Mouse (Mus musculus) embryonic facial prominence, embryonic 14.5 days (tissue): ENCODE data around the gene Gm4707. TPM values are rescaled to one million over a fixed set of nuclear protein-coding genes. Genes with fewer than 3 reads are reported as not detected.

Experiments used
- ATAC-seq: fragments of 200-750 bp; cut with Nextera tagmentation; 2 replicates; pipeline ENCODE4 v1.8.0; 2017; ENCODE audit warnings: low read depth, moderate number of reproducible peaks, moderate TSS enrichment
- DNase-seq: peaks from one replicate; pipeline ENCODE4 v3.0.0-alpha.2; 2015; ENCODE audit warnings: low spot score
- H3K27ac ChIP-seq: fragments of 300-500 bp; sonication (generic); replicated peaks from 2 replicates; pipeline ENCODE4 v1.5.1; 2014; ENCODE audit warnings: low read depth, mild to moderate bottlenecking, low read length, moderate library complexity
- H3K27me3 ChIP-seq: fragments of 300-500 bp; sonication (generic); replicated peaks from 2 replicates; pipeline ENCODE4 v1.6.1; 2014; ENCODE audit warnings: low read length; ENCODE audit not compliant: control insufficient read depth, insufficient read depth
- H3K36me3 ChIP-seq: fragments of 300-500 bp; sonication (generic); 2 replicates; pipeline ENCODE4 v1.6.1; 2014; ENCODE audit warnings: low read length, mixed read lengths; ENCODE audit not compliant: control insufficient read depth, insufficient read depth
- H3K4me1 ChIP-seq: fragments of 300-500 bp; sonication (generic); 2 replicates; pipeline ENCODE4 v1.6.1; 2014; ENCODE audit warnings: antibody characterized with exemption, low read length; ENCODE audit not compliant: control insufficient read depth, insufficient read depth
- H3K4me2 ChIP-seq: fragments of 300-500 bp; sonication (generic); 2 replicates; pipeline ENCODE4 v1.6.1; 2014; ENCODE audit warnings: low read depth, mild to moderate bottlenecking, low read length, moderate library complexity, mixed read lengths
- H3K4me3 ChIP-seq: fragments of 300-500 bp; sonication (generic); 2 replicates; pipeline ENCODE4 v1.5.1; 2014; ENCODE audit warnings: low read depth, mild to moderate bottlenecking, low read length
- H3K9ac ChIP-seq: fragments of 300-500 bp; sonication (generic); 2 replicates; pipeline ENCODE4 v1.6.1; 2014; ENCODE audit warnings: low read depth, mild to moderate bottlenecking, low read length, moderate library complexity, mixed read lengths
- H3K9me3 ChIP-seq: fragments of 300-500 bp; sonication (generic); 2 replicates; pipeline ENCODE4 v1.6.1; 2016; ENCODE audit warnings: low read length; ENCODE audit not compliant: control insufficient read depth
- WGBS: fragments of 180-500 bp; shearing (Covaris S2); extraction: QIAGEN DNeasy Blood & Tissue Kit; methylation state at CpG from one replicate; pipeline ENCODE4 v1.1.7; 2014; 5-methylcytosine and 5-hydroxymethylcytosine counted together
- polyA plus RNA-seq: library from polyadenylated mRNA; unstranded; fragments of >200 nt; fragmentation: Nextera tagmentation; extraction: Ambion mirVana; gene quantifications from 2 replicates; pipeline ENCODE4 v1.2.1, GENCODE M21; 2014

Gm4707 gene
- polyA plus RNA-seq, 1 experiment from 2014 or later = 2.3 TPM

DNA sequence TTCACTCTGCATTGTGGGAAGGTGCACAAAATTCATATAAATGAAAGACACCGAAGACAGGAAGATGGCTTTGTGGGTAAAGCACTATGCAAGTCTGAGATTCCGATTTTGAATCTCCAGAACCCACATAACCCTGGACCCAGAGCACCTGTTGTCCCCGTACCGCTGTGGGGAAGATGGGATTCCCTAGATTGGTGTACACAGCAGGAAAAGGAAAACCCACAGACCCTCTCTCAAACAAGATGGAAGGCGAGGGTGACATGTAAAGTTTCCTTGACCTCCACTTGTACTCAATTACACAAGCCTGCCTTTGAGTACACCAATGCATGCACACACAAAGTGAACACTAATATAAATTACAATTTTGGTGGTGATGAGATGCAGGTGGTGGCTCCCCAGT is 25.0 kb upstream of the Gm4707 start:
- Histone ChIP-seq H3K27ac (no peak overlapping the region), H3K4me3 (no peak overlapping the region), H3K27me3 (no peaks in the 10 kb centered on the region), H3K36me3 (no peaks in the 10 kb centered on the region), H3K9ac (no peak overlapping the region), H3K4me2 (no peak overlapping the region), H3K9me3 (no peaks in the 10 kb centered on the region), H3K4me1 (peaks cover 7% of the 10 kb centered on the region; the same call in 1 of the 2 replicates)
- WGBS = 88% methylated on average over 5 of the region's 5 CpGs
- no peak for ATAC-seq
- no peak for DNase-seq

GRCm38 (mm10) chr17:71483418-71484060 is 23.8 kb upstream of the Gm4707 start:
- no peak overlapping the region for H3K4me3 ChIP-seq
- no peaks in the 10 kb centered on the region for H3K9me3 ChIP-seq
- no peak overlapping the region for H3K4me2 ChIP-seq
- 84% methylated on average over 7 of the region's 7 CpGs for WGBS
- no peaks in the 10 kb centered on the region for H3K36me3 ChIP-seq
- H3K27ac ChIP-seq = no peak overlapping the region
- ATAC-seq (no peak), DNase-seq (no peak)
- H3K9ac ChIP-seq = no peak overlapping the region
- peaks cover 7% of the 10 kb centered on the region; the same call in 1 of the 2 replicates for H3K4me1 ChIP-seq
- no peaks in the 10 kb centered on the region for H3K27me3 ChIP-seq

DNA sequence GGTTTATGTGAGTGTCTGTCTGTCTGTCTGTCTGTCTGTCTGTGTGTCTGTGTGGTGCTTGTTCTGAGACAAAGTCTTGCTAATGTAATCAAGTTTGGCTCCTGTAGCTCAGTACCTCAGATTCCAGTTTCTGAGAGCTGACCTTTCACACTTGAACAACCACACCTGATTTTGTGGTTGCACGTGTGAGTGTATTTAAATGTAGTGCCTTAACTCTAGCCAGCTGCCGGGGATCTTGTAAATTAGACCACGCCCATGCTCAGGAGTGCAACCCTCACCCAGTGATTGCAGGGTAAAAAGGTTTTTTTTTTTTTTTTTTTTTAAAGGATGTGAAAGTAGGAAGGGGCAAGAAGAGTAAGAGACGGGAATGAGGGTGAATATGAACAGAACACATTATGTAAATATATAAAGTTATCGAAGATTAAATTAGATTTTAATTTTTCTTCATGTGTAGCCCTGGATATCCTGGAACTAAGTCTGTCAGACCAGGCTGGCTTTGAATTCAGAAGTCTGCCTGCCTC is 19.7 kb upstream of the Gm4707 start:
- Histone ChIP-seq H3K4me2 (no peak overlapping the region), H3K9ac (no peak overlapping the region), H3K4me3 (no peak overlapping the region), H3K27ac (no peak overlapping the region), H3K36me3 (no peaks in the 10 kb centered on the region), H3K27me3 (no peaks in the 10 kb centered on the region), H3K4me1 (no peaks in the 10 kb centered on the region), H3K9me3 (no peaks in the 10 kb centered on the region)
- ATAC-seq = no peak
- no peak for DNase-seq
- WGBS = 57% methylated on average over 5 of the region's 5 CpGs

- Histone ChIP-seq H3K9me3 (no peaks in the 10 kb centered on the region), H3K4me2 (no peak overlapping the region), H3K27ac (no peak overlapping the region), H3K9ac (no peak overlapping the region), H3K4me3 (no peak overlapping the region), H3K36me3 (no peaks in the 10 kb centered on the region), H3K27me3 (no peaks in the 10 kb centered on the region), H3K4me1 (peaks cover 3% of the 10 kb centered on the region; the same call in 1 of the 2 replicates)
- ATAC-seq = no peak
- 97% methylated on average over 8 of the region's 8 CpGs for WGBS
- DNase-seq = no peak
Measured at GRCm38 (mm10) chr17:71477481-71477880, 17.8 kb upstream of the Gm4707 start.

DNA sequence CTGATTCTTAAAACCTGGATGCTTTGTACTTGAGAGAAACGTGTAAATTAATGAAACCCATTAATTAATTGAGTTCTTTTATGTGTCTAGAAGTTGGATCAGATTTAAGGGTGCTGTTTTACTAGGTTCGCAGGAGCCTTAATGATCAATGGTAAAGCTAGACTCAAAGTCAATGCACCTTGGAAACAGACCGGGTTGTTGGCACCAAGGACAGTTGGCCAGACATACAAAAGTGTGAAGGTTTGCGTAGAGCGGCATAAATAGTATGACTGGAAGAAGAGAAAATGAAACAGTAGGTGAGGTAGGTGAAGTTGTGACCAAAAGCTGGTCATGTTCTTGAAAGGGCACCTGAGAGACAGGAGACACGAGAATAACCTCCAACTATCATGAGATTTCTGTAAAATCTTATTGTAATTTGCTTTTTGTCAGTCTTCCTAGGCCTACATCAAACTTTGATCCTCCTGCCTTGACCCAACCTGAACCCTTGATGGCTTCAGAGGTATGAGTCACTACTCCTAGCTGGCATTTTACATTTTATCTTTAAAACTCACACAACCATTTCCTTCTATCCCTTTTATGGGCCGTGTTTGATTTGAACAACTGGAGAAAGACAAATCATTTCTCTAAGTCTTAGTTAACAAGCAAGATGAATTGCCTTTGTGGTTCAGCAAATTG is 16.8 kb upstream of the Gm4707 start:
- H3K9me3 ChIP-seq = no peaks in the 10 kb centered on the region
- H3K36me3 ChIP-seq = no peaks in the 10 kb centered on the region
- DNase-seq = no peak
- no peak overlapping the region; the same call in 1 of the 2 replicates for H3K27ac ChIP-seq
- H3K4me2 ChIP-seq = peak overlapping the region; percentile 80
- peak overlapping the region; percentile 98 for H3K9ac ChIP-seq
- peak overlapping the region; percentile 62 for H3K4me3 ChIP-seq
- H3K27me3 ChIP-seq = no peaks in the 10 kb centered on the region
- ATAC-seq = no peak
- peaks cover 3% of the 10 kb centered on the region; the same call in 1 of the 2 replicates for H3K4me1 ChIP-seq
- 76% methylated on average over 7 of the region's 7 CpGs for WGBS

DNA sequence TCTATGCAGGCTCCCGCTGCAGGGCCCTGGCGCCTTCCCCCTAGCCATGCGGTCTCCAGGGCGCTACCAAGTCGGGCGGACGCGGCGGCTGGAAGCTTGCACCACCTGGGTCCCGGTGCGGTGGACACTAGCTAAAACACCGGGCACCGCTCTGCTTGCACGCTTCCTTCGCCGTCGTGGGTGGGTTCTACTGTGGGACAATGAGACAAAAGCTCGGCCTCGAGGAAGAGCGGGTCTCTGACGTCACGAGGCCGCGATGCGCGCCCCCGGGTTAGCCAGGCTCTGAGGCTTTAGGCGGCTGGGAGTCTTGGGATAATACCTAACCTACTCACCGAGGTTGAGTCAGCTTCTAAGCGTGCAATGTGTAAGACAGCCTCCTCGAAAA is 16.0 kb upstream of the Gm4707 start:
- peak overlapping the region; percentile 99 for H3K27ac ChIP-seq
- H3K4me2 ChIP-seq = peak overlapping the region; percentile 80
- DNase-seq (peak; percentile 84), ATAC-seq (peak; percentile 78)
- H3K9ac ChIP-seq = peak overlapping the region; percentile 98
- WGBS = 1% methylated on average over 19 of the region's 31 CpGs
- no peaks in the 10 kb centered on the region for H3K9me3 ChIP-seq
- no peaks in the 10 kb centered on the region for H3K27me3 ChIP-seq
- H3K4me3 ChIP-seq = peak overlapping the region; percentile 62
- peaks cover 3% of the 10 kb centered on the region; the same call in 1 of the 2 replicates for H3K4me1 ChIP-seq
- no peaks in the 10 kb centered on the region for H3K36me3 ChIP-seq

- no peaks in the 10 kb centered on the region for H3K9me3 ChIP-seq
- H3K36me3 ChIP-seq = no peaks in the 10 kb centered on the region
- DNase-seq (peak; percentile 97), ATAC-seq (peak; percentile 97)
- no peaks in the 10 kb centered on the region for H3K27me3 ChIP-seq
- 0% methylated on average over 45 of the region's 109 CpGs for WGBS
- H3K4me1 ChIP-seq = peaks cover 3% of the 10 kb centered on the region; the same call in 1 of the 2 replicates
- peak within 1 kb of the TSS; percentile 62 for H3K4me3 ChIP-seq
- peak within 1 kb of the TSS; percentile 80 for H3K4me2 ChIP-seq
- H3K27ac ChIP-seq = peak within 1 kb of the TSS; percentile 99
- peak within 1 kb of the TSS; percentile 98 for H3K9ac ChIP-seq
Measured at GRCm38 (mm10) chr17:71474762-71475704, 15.3 kb upstream of the Gm4707 start, which contains the start of gene Smchd1. Gene Smchd1, minus strand, starts transcription at chr17:71475343.

DNA sequence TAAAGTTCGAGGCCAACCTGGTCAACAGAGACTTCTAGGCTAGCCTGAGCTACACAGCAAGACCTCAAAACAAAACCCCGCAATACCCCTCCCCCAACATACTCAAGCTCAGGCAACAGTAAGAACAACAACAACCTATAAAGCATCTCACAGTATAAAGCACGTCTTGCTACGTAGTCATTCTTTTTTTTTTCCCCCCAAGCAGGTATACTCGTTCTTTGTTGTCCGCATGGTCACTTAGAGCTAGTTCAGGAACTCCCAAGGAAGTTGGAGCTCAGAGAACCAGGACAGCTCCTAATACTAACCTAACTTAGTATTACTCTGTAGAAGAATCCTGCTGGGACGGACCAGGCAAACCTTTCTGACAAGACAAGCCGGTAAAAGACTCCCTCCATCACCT is 14.4 kb upstream of the Gm4707 start:
- ATAC-seq = no peak
- WGBS = 15% methylated on average over 8 of the region's 8 CpGs
- H3K27ac ChIP-seq = peak overlapping the region; percentile 99; the same call in 1 of the 2 replicates
- DNase-seq = no peak
- peak overlapping the region; percentile 98 for H3K9ac ChIP-seq
- no peaks in the 10 kb centered on the region for H3K27me3 ChIP-seq
- H3K9me3 ChIP-seq = no peaks in the 10 kb centered on the region
- peak overlapping the region; percentile 62 for H3K4me3 ChIP-seq
- H3K4me2 ChIP-seq = peak overlapping the region; percentile 80
- no peaks in the 10 kb centered on the region for H3K36me3 ChIP-seq
- H3K4me1 ChIP-seq = peaks cover 3% of the 10 kb centered on the region; the same call in 1 of the 2 replicates
